Mouse (Mus musculus): ENCODE measurements around the gene Tubd1.

GRCm38 (mm10) chr11:86591931-86592616, 47.3 kb downstream of the Tubd1 start:
- TF ChIP-seq CTCF (IDR thresholded peaks at IDR 0.05; ENCODE audit: insufficient read depth, low read depth, low read length) (no peak), POLR2A (IDR thresholded peaks at IDR 0.05; ENCODE audit: insufficient read depth, low read depth, low read length) (no peak)
